ENCODE assay signal across 13 mouse cellular contexts in genomic region chr1:51514379-51514778, GRCm38 (mm10). TPM values are rescaled to one million over a fixed set of nuclear protein-coding genes. Genes with fewer than 3 reads are reported as not detected.
DNase-seq lines count a peak whose midpoint lies in the region; ATAC-seq lines count a peak whose summit lies in the region.
"Had no signal": no experiment of that assay in that cellular context is flagged by ENCODE, and none has a peak within 500 bp of the region (broad histone marks: within the 10 kb centered on the region; RNA-seq: fewer than 3 reads in every experiment).

No protein-coding gene starts in this region.

- H3K9me3 ChIP-seq in heart, embryonic 14.5 days (ENCODE audit: control insufficient read depth, low read length): no peaks in the 10 kb centered on the region
- H3K9me3 ChIP-seq in liver, embryonic 15.5 days (replicated peaks): no peaks in the 10 kb centered on the region
- H3K9me3 ChIP-seq: limb, embryonic 12.5 days had no signal

- H3K27ac ChIP-seq in heart, embryonic 14.5 days (replicated peaks in 1 of 2; ENCODE audit: control insufficient read depth in 1 of 2, insufficient read depth in 1 of 2, low read depth in 2 of 2, low read length in 2 of 2): peak overlapping the region; percentile 80 to 85
- H3K27ac ChIP-seq in liver, embryonic 15.5 days (replicated peaks): no peak overlapping the region
- H3K27ac ChIP-seq in macrophage: peak overlapping the region; percentile 46
- H3K27ac ChIP-seq: limb, embryonic 12.5 days had no signal

- ATAC-seq in heart, embryonic 14.5 days (ENCODE audit: insufficient number of reproducible peaks, insufficient read depth, low FRiP score, low read depth): peak; percentile 50; the same call in 1 of the 2 replicates
- ATAC-seq in liver, embryonic 15.5 days (ENCODE audit: insufficient read depth): peak; percentile 34; the same call in 1 of the 2 replicates
- peak; percentile 62 for ATAC-seq in activated CD4-positive, CD25-positive, alpha-beta regulatory T cell, adult 4 months

- H3K27me3 ChIP-seq in heart, embryonic 14.5 days (ENCODE audit: control insufficient read depth, insufficient read depth, low read length): no peaks in the 10 kb centered on the region
- no peaks in the 10 kb centered on the region for H3K27me3 ChIP-seq in liver, embryonic 15.5 days
- H3K27me3 ChIP-seq: limb, embryonic 12.5 days had no signal

- no peak overlapping the region for H3K4me3 ChIP-seq in heart, embryonic 14.5 days (ENCODE audit: control insufficient read depth in 1 of 2, insufficient read depth in 1 of 2, low read depth in 1 of 2, low read length in 2 of 2)
- H3K4me3 ChIP-seq in liver, embryonic 15.5 days (replicated peaks): no peak overlapping the region
- H3K4me3 ChIP-seq in macrophage (ENCODE audit: inconsistent target): no peak overlapping the region
- H3K4me3 ChIP-seq: limb, embryonic 12.5 days had no signal

- H3K4me2 ChIP-seq in heart, embryonic 14.5 days (ENCODE audit: low read length): no peak overlapping the region
- H3K4me2 ChIP-seq in liver, embryonic 15.5 days: no peak overlapping the region
- H3K4me2 ChIP-seq: limb, embryonic 12.5 days had no signal

- 14% methylated on average over 2 of the region's 2 CpGs for WGBS in heart, embryonic 14.5 days
- 48% methylated on average over 2 of the region's 2 CpGs for WGBS in liver, embryonic 15.5 days (ENCODE audit: insufficient replicate concordance)
- WGBS in macrophage (ENCODE audit: missing documents): 82% methylated on average over 2 of the region's 2 CpGs

- H3K36me3 ChIP-seq in heart, embryonic 14.5 days (ENCODE audit: control insufficient read depth, insufficient read depth, low read length): no peaks in the 10 kb centered on the region
- H3K36me3 ChIP-seq in liver, embryonic 15.5 days (replicated peaks): no peaks in the 10 kb centered on the region
- no peaks in the 10 kb centered on the region for H3K36me3 ChIP-seq in macrophage (ENCODE audit: inconsistent target)
- H3K36me3 ChIP-seq: limb, embryonic 12.5 days had no signal

- H3K79me2 ChIP-seq in macrophage (ENCODE audit: inconsistent target): no peaks in the 10 kb centered on the region

- H3K9ac ChIP-seq in heart, embryonic 14.5 days (ENCODE audit: low read length): no peak overlapping the region
- no peak overlapping the region for H3K9ac ChIP-seq in liver, embryonic 15.5 days
- H3K9ac ChIP-seq: limb, embryonic 12.5 days had no signal

- DNase-seq in heart, adult 18-20 months: no peak
- DNase-seq in liver: no peak
- DNase-seq in adrenal gland, adult 8-10 months: no peak
- DNase-seq in cerebellum, postnatal 4 days (ENCODE audit: low spot score in 2 of 2): no peak
- DNase-seq: cerebellum, adult 8-10 months; layer of hippocampus, postnatal 36 days; right cerebral cortex, postnatal 14 days; thymus, postnatal 36 days had no signal

- H3K4me1 ChIP-seq in heart, embryonic 14.5 days (ENCODE audit: control insufficient read depth in 2 of 2, insufficient read depth in 2 of 2, low read length in 2 of 2): peaks cover 14 to 22% of the 10 kb centered on the region in 2 experiments
- H3K4me1 ChIP-seq in liver, embryonic 15.5 days (replicated peaks): peaks cover 3% of the 10 kb centered on the region; the same call in 1 of the 2 replicates
- H3K4me1 ChIP-seq: limb, embryonic 12.5 days had no signal

RNA-seq across cellular contexts. Expression of gene Nabp1, which starts 36.2 kb away (rescaled TPM):
- polyA plus RNA-seq in heart, embryonic 14.5 days (2014; fragmentation: Nextera tagmentation; extraction: Ambion mirVana): 19.8 and 22.4 TPM in 2 replicates
- total RNA-seq in heart, adult 18-20 months (2021): 10 to 100 TPM; 44.2 to 48.5 TPM
- 7.6 and 8.9 TPM in 2 replicates for polyA plus RNA-seq in liver, embryonic 15.5 days (2015; fragmentation: Nextera tagmentation; extraction: Ambion mirVana)
- 10 to 100 TPM; 36.4 to 49.1 TPM for polyA plus RNA-seq in activated CD4-positive, CD25-positive, alpha-beta regulatory T cell, adult 4 months (2017; shearing (Covaris generic))
- 100 to 1,000 TPM in 22 of 26 experiments, 10 to 100 TPM in 4; 26.1 to 711 (median 181) TPM for total RNA-seq in macrophage (2018; cell fraction: chromatin; rRNA removed)
- total RNA-seq in macrophage (2018; cell fraction: cytosol; rRNA removed): 100 to 1,000 TPM in 5 of 26 experiments, 10 to 100 TPM in 21; 40.7 to 124 (median 68.7) TPM
- total RNA-seq in macrophage (2018; cell fraction: nucleus; rRNA removed): 100 to 1,000 TPM in 22 of 26 experiments, 10 to 100 TPM in 4; 52.5 to 494 (median 153) TPM
- polyA plus RNA-seq in macrophage (2018): 37.1 to 124 TPM (median 89.0 TPM) in 3 replicates
- total RNA-seq in adrenal gland, adult 8-10 months (2022): 10 to 100 TPM; 18.5 to 45.8 (median 28.5) TPM
